Mouse (Mus musculus) midbrain, embryonic 10.5 days (tissue): ENCODE data around the gene Ece1. TPM values are rescaled to one million over a fixed set of nuclear protein-coding genes. Genes with fewer than 3 reads are reported as not detected.

Source experiments
- DNase-seq: peaks from one replicate; pipeline ENCODE4 v3.0.0-alpha.2; 2017; ENCODE audit warnings: low spot score
- H3K27ac ChIP-seq: fragments of 300-500 bp; sonication (generic); replicated peaks from 2 replicates; pipeline ENCODE4 v1.5.1; 2016; ENCODE audit warnings: mild to moderate bottlenecking
- H3K27me3 ChIP-seq: fragments of 300-500 bp; sonication (generic); 2 replicates; pipeline ENCODE4 v1.6.1; 2016; ENCODE audit warnings: low read depth, mild to moderate bottlenecking; ENCODE audit not compliant: poor library complexity, severe bottlenecking
- H3K36me3 ChIP-seq: fragments of 300-500 bp; sonication (generic); 2 replicates; pipeline ENCODE4 v1.6.1; 2016; ENCODE audit warnings: mild to moderate bottlenecking, moderate library complexity
- H3K4me1 ChIP-seq: fragments of 300-500 bp; sonication (generic); 2 replicates; pipeline ENCODE4 v1.6.1; 2016
- H3K4me3 ChIP-seq: fragments of 300-500 bp; sonication (generic); 2 replicates; pipeline ENCODE4 v1.5.1; 2016; ENCODE audit warnings: mild to moderate bottlenecking, moderate library complexity
- H3K9me3 ChIP-seq: fragments of 300-500 bp; sonication (generic); replicated peaks from 2 replicates; pipeline ENCODE4 v1.6.1; 2016; ENCODE audit warnings: mild to moderate bottlenecking
- WGBS: fragments of 180-500 bp; shearing (Covaris S2); methylation state at CpG from one replicate; pipeline ENCODE4 v1.1.7; 2016; 5-methylcytosine and 5-hydroxymethylcytosine counted together
- polyA plus RNA-seq: library from polyadenylated mRNA; unstranded; fragments of >200 nt; fragmentation: Nextera tagmentation; extraction: Ambion mirVana; gene quantifications from 2 replicates; pipeline ENCODE4 v1.2.1, GENCODE M21; 2016

Ece1 gene
- polyA plus RNA-seq, 1 experiment from 2014 or later, result 31.6 TPM

DNA sequence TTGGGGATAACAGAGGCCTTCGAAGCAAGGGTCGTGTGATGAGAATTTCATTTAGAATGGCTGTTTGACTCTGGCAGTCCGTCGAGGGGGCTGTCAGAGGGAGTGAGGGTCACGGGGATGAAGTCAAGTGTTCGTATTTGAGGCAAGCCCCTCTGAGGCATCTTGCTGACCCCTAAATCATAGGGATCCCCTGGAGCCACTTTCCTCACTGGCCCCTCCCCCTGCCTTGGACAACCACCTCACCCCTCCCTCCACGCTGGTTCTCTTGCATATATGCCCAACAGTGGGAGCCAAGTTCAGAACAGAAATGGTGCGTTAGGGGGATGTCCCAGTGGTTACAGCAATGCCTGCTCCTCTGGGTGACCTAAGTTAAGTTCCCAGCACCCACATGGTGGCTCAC is 49.6 kb downstream of the Ece1 start:
- peaks cover 22% of the 10 kb centered on the region for H3K4me1 ChIP-seq
- 90% methylated on average over 8 of the region's 8 CpGs for WGBS
- no peak for DNase-seq

GRCm38 (mm10) chr4:137912768-137913305 is 50.8 kb downstream of the Ece1 start:
- DNase-seq, result no peak
- Histone ChIP-seq H3K27ac (peak overlapping the region; percentile 63; the same call in 1 of the 2 replicates), H3K36me3 (no peaks in the 10 kb centered on the region), H3K27me3 (peaks cover 24% of the 10 kb centered on the region), H3K4me3 (peak overlapping the region; percentile 61), H3K9me3 (no peaks in the 10 kb centered on the region), H3K4me1 (peaks cover 34% of the 10 kb centered on the region)
- 57% methylated on average over 13 of the region's 13 CpGs for WGBS

More for the DNA sequence above, 49.6 kb downstream of the Ece1 start:
- no peak overlapping the region for H3K4me3 ChIP-seq
- peaks cover 24% of the 10 kb centered on the region for H3K27me3 ChIP-seq
- H3K9me3 ChIP-seq, result no peaks in the 10 kb centered on the region
- H3K27ac ChIP-seq, result no peak overlapping the region
- H3K36me3 ChIP-seq, result no peaks in the 10 kb centered on the region

GRCm38 (mm10) chr4:137913321-137914057 is 51.5 kb downstream of the Ece1 start:
- peak; percentile 79 for DNase-seq
- under 1% methylated on average over 54 of the region's 54 CpGs for WGBS
- Histone ChIP-seq H3K27me3 (peaks cover 24% of the 10 kb centered on the region), H3K27ac (peak overlapping the region; percentile 63), H3K9me3 (no peaks in the 10 kb centered on the region), H3K4me1 (peaks cover 41% of the 10 kb centered on the region), H3K4me3 (peak overlapping the region; percentile 61), H3K36me3 (no peaks in the 10 kb centered on the region)

DNA sequence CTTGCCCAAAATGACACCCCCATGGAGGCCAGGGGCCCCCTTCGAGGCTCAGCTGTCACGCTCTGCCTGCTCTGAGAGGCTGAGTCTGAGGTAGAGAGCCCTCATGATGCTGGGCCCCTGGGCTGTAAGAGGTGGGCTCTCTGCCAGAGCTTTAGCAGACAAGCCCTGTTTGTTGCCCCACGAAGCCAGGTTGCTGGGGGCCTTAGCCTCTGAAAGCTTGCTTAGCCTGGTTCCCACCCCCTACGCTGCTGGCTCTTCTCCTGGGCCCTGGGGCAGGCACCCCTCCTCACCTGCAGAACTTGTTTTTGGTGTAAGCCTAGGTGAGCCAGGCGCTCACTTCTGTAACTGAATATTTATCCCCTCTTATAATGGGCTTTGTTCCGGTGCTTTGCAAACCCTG is 55.6 kb downstream of the Ece1 start:
- peaks cover 18% of the 10 kb centered on the region for H3K27me3 ChIP-seq
- peaks cover 67% of the 10 kb centered on the region for H3K4me1 ChIP-seq
- H3K27ac ChIP-seq, result peak overlapping the region; percentile 68
- peak overlapping the region; percentile 3; the same call in 1 of the 2 replicates for H3K4me3 ChIP-seq
- WGBS, result 65% methylated on average over 6 of the region's 6 CpGs
- H3K36me3 ChIP-seq, result 0 out of 2 replicates have a peak, but pooled peaks cover 2% of the 10 kb centered on the region
- DNase-seq, result no peak
- no peaks in the 10 kb centered on the region for H3K9me3 ChIP-seq

DNA sequence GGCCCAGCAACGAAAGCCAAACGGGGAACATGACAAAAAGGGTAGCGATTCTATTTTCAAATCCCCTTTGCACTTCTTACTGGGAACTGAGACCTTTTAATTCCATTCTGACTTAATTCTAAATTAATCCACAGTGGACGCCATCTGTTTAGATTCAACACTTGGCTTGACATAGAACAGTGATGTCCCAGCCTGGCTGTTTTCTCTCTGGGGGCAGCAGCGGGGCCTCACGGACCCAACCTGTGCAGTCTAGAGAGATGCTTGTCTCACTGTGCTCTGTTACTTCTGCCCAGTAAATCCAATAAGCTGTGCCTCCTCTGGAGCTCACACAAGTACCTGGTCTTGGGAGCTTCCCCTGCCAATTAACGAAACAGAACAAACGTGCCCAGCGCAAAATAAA is 56.5 kb downstream of the Ece1 start:
- 0 out of 2 replicates have a peak, but pooled peaks cover 2% of the 10 kb centered on the region for H3K36me3 ChIP-seq
- peaks cover 63% of the 10 kb centered on the region for H3K4me1 ChIP-seq
- no peaks in the 10 kb centered on the region for H3K9me3 ChIP-seq
- H3K4me3 ChIP-seq, result no peak overlapping the region
- no peak for DNase-seq
- H3K27ac ChIP-seq, result peak overlapping the region; percentile 77
- peaks cover 18% of the 10 kb centered on the region for H3K27me3 ChIP-seq
- WGBS, result 66% methylated on average over 9 of the region's 9 CpGs

DNA sequence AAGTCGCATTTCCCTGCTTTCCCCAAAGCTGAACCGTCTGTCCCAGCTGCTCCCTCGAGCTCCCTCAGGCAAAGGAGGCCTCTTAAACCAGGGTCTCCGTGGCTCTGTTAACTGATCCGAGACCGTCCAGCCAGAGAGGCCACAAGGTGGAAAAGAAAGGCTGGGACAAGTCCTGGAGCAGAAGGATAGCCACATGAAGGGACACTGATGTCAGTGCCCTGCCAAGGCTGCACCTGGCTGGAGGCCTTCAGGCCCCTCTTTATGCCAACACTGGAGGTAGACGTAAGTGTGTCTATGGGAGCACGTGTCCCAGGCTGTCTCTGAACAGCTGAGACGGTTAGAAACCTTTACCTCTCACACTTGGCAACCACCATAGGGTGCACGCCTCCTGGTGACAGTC is 57.1 kb downstream of the Ece1 start:
- H3K27ac ChIP-seq, result peak overlapping the region; percentile 77

GRCm38 (mm10) chr4:137920005-137920404 is 58.0 kb downstream of the Ece1 start:
- Histone ChIP-seq H3K4me3 (0 out of 2 replicates have a peak overlapping the region, but pooled peaks have one; percentile 5), H3K4me1 (peaks cover 54% of the 10 kb centered on the region), H3K36me3 (peaks cover 6% of the 10 kb centered on the region; the same call in 1 of the 2 replicates), H3K9me3 (no peaks in the 10 kb centered on the region), H3K27ac (peak overlapping the region; percentile 77), H3K27me3 (peaks cover 4% of the 10 kb centered on the region; the same call in 1 of the 2 replicates)
- 34% methylated on average over 7 of the region's 7 CpGs for WGBS
- DNase-seq, result no peak

More for the DNA sequence above, 57.1 kb downstream of the Ece1 start:
- peaks cover 13% of the 10 kb centered on the region for H3K27me3 ChIP-seq
- 55% methylated on average over 10 of the region's 10 CpGs for WGBS
- H3K9me3 ChIP-seq, result no peaks in the 10 kb centered on the region
- H3K4me3 ChIP-seq, result no peak overlapping the region
- DNase-seq, result no peak
- H3K36me3 ChIP-seq, result peaks cover 3% of the 10 kb centered on the region; the same call in 1 of the 2 replicates
- peaks cover 58% of the 10 kb centered on the region for H3K4me1 ChIP-seq

DNA sequence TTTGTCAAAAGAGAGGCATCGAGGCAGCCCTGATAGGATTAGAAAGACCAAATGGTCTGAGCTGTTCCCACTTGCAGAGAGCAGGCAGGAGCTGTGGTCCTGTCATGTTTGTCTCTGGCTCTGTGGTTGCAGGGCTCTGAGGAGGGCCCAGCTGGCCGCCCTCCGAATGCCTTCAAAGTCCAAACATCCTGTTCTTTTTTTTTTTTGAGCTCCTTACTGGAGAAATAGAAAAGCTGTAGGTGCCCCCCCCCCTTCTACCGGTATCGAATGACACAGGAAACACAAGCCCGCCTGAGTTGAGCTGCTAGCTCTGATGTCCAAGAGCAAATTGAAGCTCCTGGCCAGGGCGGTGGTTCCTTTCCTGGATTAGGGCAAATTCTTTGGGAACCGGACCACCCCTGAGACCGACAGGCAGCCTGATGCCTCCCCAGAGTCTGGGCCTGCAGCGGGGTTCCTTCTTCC is 58.5 kb downstream of the Ece1 start:
- peak; percentile 45 for DNase-seq
- peak overlapping the region; percentile 12; the same call in 1 of the 2 replicates for H3K4me3 ChIP-seq
- no peaks in the 10 kb centered on the region for H3K9me3 ChIP-seq
- peak overlapping the region; percentile 77 for H3K27ac ChIP-seq
- WGBS, result 14% methylated on average over 10 of the region's 10 CpGs
- H3K4me1 ChIP-seq, result peaks cover 54% of the 10 kb centered on the region
- no peaks in the 10 kb centered on the region for H3K27me3 ChIP-seq
- H3K36me3 ChIP-seq, result peaks cover 6% of the 10 kb centered on the region; the same call in 1 of the 2 replicates

DNA sequence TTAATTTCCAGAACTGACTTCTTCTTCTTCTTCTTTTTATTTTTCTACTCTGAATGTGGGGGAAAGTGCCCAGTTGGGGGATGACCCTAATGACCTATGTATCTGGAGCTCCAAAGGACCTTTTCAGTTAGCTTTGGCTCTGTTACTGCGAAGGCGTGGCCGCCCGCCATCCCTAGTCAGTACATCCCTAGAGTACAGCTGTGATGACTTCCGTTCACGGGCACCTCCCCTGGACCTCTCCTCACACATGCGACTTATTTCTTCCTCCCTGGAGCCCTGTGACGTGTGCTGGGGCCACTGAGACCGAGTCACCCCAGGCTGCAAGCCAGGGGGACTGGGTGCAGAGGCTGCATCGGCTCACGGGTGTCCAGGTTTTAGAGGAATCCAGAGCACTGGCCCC is 59.5 kb downstream of the Ece1 start:
- Histone ChIP-seq H3K9me3 (no peaks in the 10 kb centered on the region), H3K36me3 (peaks cover 13% of the 10 kb centered on the region), H3K27me3 (no peaks in the 10 kb centered on the region), H3K27ac (no peak overlapping the region; the same call in 1 of the 2 replicates), H3K4me1 (peaks cover 54% of the 10 kb centered on the region), H3K4me3 (no peak overlapping the region)
- no peak for DNase-seq
- 93% methylated on average over 11 of the region's 11 CpGs for WGBS

DNA sequence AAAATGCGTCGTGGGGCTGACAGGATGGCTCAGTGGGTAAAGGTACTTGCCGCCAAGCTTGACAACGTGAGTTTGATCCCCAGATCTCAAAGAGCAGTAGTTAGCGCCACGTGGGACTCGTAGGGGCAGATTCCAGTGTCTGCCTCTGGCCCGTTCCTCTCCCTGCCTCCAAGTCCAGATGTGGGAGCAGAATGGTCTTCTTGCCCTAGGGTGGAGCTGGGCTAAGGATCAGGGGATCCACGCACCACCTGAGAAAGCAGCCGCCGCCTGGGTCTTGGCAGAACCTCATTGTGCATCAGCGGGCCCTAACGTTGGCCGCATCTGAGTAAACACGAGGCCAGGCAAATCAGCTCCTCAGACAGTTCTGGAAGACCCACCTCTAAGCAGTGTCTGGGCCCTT is 61.0 kb downstream of the Ece1 start:
- peaks cover 24% of the 10 kb centered on the region for H3K36me3 ChIP-seq
- H3K27ac ChIP-seq, result no peak overlapping the region
- DNase-seq, result no peak
- H3K4me1 ChIP-seq, result peaks cover 45% of the 10 kb centered on the region
- H3K9me3 ChIP-seq, result no peaks in the 10 kb centered on the region
- 90% methylated on average over 15 of the region's 15 CpGs for WGBS
- no peak overlapping the region for H3K4me3 ChIP-seq
- H3K27me3 ChIP-seq, result no peaks in the 10 kb centered on the region

DNA sequence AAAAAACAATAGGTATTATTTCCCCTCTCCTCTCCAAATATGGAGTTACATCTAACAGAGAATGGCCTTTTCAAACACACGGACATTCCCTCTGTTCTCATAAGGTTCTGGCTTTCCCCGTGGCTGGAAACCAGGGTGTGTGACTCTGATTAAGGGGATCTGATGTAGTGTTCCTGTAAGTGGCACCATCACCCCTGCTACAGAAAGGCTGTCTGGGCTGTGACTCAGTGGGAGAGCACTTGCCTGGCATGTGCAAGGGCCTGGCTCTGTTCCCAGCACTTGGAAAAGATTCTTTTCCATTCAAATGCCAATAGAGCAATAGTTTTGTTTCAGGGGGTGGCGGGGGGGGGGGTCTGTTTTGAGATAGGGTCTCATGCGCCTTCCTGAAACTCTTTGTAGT is 63.1 kb downstream of the Ece1 start:
- Histone ChIP-seq H3K27ac (no peak overlapping the region), H3K4me3 (no peak overlapping the region), H3K4me1 (peaks cover 37% of the 10 kb centered on the region), H3K9me3 (no peaks in the 10 kb centered on the region), H3K27me3 (no peaks in the 10 kb centered on the region), H3K36me3 (peaks cover 29% of the 10 kb centered on the region)
- DNase-seq, result no peak
- 81% methylated on average over 4 of the region's 4 CpGs for WGBS

DNA sequence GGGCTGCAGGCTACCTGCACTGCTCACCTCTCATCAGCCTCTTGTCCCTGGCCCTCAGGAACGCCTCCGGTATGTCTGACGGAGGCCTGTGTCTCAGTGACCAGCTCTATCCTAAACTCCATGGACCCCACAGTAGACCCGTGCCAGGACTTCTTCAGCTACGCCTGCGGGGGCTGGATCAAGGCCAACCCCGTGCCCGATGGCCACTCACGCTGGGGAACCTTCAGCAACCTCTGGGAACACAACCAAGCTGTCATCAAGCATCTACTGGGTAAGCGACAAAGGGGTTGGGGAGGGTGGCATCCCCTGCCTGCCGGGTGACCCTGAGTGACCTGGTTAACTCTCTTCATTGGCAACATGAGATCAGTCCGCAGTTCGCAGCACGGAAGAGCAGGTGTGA is 64.1 kb downstream of the Ece1 start:
- DNase-seq, result no peak
- no peaks in the 10 kb centered on the region for H3K27me3 ChIP-seq
- 0 out of 2 replicates have a peak overlapping the region, but pooled peaks have one; percentile 2 for H3K27ac ChIP-seq
- peaks cover 29% of the 10 kb centered on the region for H3K36me3 ChIP-seq
- peaks cover 37% of the 10 kb centered on the region for H3K4me1 ChIP-seq
- 97% methylated on average over 14 of the region's 14 CpGs for WGBS
- H3K4me3 ChIP-seq, result no peak overlapping the region
- H3K9me3 ChIP-seq, result no peaks in the 10 kb centered on the region

DNA sequence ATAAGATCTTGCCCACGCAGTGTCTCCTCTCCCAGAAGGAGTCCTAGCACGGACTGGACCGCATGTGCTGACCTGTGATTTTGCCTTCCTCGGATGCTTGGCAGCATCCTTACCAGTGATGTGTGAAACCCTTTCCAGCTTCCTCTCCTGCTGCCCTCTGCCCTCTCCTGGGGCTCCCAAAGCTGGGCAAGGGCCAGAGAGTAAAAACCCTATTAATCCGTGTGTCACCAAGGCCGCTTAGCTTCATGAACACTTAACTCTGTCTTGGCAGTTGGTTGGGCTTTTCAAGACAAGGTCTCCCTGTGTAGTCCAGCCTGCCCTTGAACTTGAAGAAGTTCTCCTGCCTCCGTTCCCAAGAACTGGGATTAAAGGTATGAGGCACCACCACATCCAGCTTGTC is 65.1 kb downstream of the Ece1 start:
- Histone ChIP-seq H3K9me3 (no peaks in the 10 kb centered on the region), H3K36me3 (peaks cover 27% of the 10 kb centered on the region), H3K4me1 (peaks cover 39% of the 10 kb centered on the region), H3K27ac (0 out of 2 replicates have a peak overlapping the region, but pooled peaks have one; percentile 42), H3K4me3 (no peak overlapping the region), H3K27me3 (no peaks in the 10 kb centered on the region)
- no peak for DNase-seq
- WGBS, result 85% methylated on average over 7 of the region's 7 CpGs
